25 mouse cellular contexts compared by ENCODE assay signal in the genomic region with DNA sequence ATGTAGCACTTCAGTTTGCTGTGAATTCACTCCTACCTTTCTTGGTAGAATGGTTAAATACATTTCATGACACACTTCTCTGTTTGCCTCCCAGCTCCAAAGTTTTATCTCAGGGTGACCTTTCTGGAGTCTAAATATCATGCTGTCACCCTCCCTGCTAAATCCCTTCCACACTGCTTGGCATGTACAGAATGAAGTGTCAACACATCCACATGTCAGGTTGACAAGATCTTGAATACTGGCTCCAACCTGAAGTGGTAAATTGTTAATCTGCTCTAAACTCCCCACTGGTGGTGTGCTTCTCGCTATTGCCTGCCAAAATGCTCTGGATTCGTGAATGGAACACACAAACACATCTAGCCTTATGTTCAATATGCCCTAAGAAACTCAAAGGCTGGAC.
A peak's percentile ranks its signal among the peaks of the same experiment; 100 is the strongest.
DNase-seq lines count a peak whose midpoint lies in the region; ATAC-seq and TF ChIP-seq lines count a peak whose summit lies in the region.
"Had no signal": no experiment of that assay in that cellular context is flagged by ENCODE, and none has a peak within 500 bp of the region (broad histone marks: within the 10 kb centered on the region; RNA-seq: fewer than 3 reads in every experiment).

No protein-coding gene starts in this region.

- peak overlapping the region; percentile 28 for H3K27ac ChIP-seq in heart, embryonic 12.5 days (ENCODE audit: poor library complexity, severe bottlenecking)
- peak overlapping the region; percentile 79 for H3K27ac ChIP-seq in heart, embryonic 16.5 days (ENCODE audit: low read length)
- H3K27ac ChIP-seq: embryonic facial prominence, embryonic 15.5 days; forebrain, embryonic 10.5 days; gastrocnemius, adult 2 months; hindbrain, embryonic 12.5 days had no signal

- no peak overlapping the region for H3K4me3 ChIP-seq in heart, embryonic 12.5 days
- H3K4me3 ChIP-seq in heart, embryonic 16.5 days (ENCODE audit: low read length), result no peak overlapping the region
- H3K4me3 ChIP-seq: embryonic facial prominence, embryonic 15.5 days; erythroblast, embryonic 14.5 days; forebrain, embryonic 10.5 days; gastrocnemius, adult 2 months; hindbrain, embryonic 12.5 days had no signal

- no peak for TF ChIP-seq POLR2A in brain, embryonic 14.5 days (IDR thresholded peaks at IDR 0.05; ENCODE audit: borderline replicate concordance, extremely low read depth, insufficient read depth, insufficient read length, poor library complexity, severe bottlenecking)

- peaks cover 16% of the 10 kb centered on the region for H3K4me1 ChIP-seq in heart, embryonic 12.5 days (replicated peaks)
- peaks cover 22% of the 10 kb centered on the region for H3K4me1 ChIP-seq in heart, embryonic 16.5 days (ENCODE audit: control insufficient read depth, insufficient read depth, low read length)
- H3K4me1 ChIP-seq: embryonic facial prominence, embryonic 15.5 days; forebrain, embryonic 10.5 days; hindbrain, embryonic 12.5 days had no signal

- no peak overlapping the region for H3K4me2 ChIP-seq in heart, embryonic 12.5 days
- H3K4me2 ChIP-seq in heart, embryonic 16.5 days (ENCODE audit: low read depth, low read length), result no peak overlapping the region
- H3K4me2 ChIP-seq: embryonic facial prominence, embryonic 15.5 days; hindbrain, embryonic 12.5 days had no signal

- DNase-seq in heart, adult 11 months, result peak; percentile 91
- no peak for DNase-seq in heart, postnatal 25 days (ENCODE audit: low spot score)
- DNase-seq in brain, embryonic 14.5 days (ENCODE audit: low read depth), result peak; percentile 34
- DNase-seq in cerebellum, adult 11-12 months, result no peak
- no peak for DNase-seq in left cerebral cortex, postnatal 14 days (ENCODE audit: low spot score in 2 of 2)
- no peak for DNase-seq in kidney, adult 8-10 months
- DNase-seq: adrenal gland, postnatal 14 days; B cell, adult 2 months; cerebellum, adult 8-10 months; embryo, embryonic 11 days; gastrocnemius, adult 2 months; gastrocnemius, postnatal 25 days; kidney, adult 9 months had no signal

- WGBS in heart, embryonic 12.5 days, result 36% methylated on average over 2 of the region's 2 CpGs
- 41% methylated on average over 2 of the region's 2 CpGs for WGBS in heart, embryonic 16.5 days

- no peaks in the 10 kb centered on the region for H3K36me3 ChIP-seq in heart, embryonic 12.5 days
- H3K36me3 ChIP-seq in heart, embryonic 16.5 days (ENCODE audit: control insufficient read depth, insufficient read depth), result no peaks in the 10 kb centered on the region
- H3K36me3 ChIP-seq: embryonic facial prominence, embryonic 15.5 days; forebrain, embryonic 10.5 days; G1E; hindbrain, embryonic 12.5 days had no signal

- H3K9me3 ChIP-seq in heart, embryonic 12.5 days (replicated peaks), result no peaks in the 10 kb centered on the region
- H3K9me3 ChIP-seq in heart, embryonic 16.5 days (replicated peaks; ENCODE audit: control insufficient read depth, low read length), result no peaks in the 10 kb centered on the region
- H3K9me3 ChIP-seq: embryonic facial prominence, embryonic 15.5 days; forebrain, embryonic 10.5 days; hindbrain, embryonic 12.5 days had no signal

- no peak overlapping the region for H3K9ac ChIP-seq in heart, embryonic 12.5 days
- no peak overlapping the region for H3K9ac ChIP-seq in heart, embryonic 16.5 days (ENCODE audit: low read length)
- H3K9ac ChIP-seq: embryonic facial prominence, embryonic 15.5 days; hindbrain, embryonic 12.5 days had no signal

- TF ChIP-seq CTCF in brain, embryonic 14.5 days (IDR thresholded peaks at IDR 0.05; ENCODE audit: borderline replicate concordance, extremely low read depth, insufficient read depth, insufficient read length), result no peak

- ATAC-seq in heart, embryonic 12.5 days (ENCODE audit: insufficient number of reproducible peaks, low FRiP score), result no peak; the same call in 1 of the 2 replicates
- ATAC-seq in heart, embryonic 16.5 days (replicated peaks; ENCODE audit: extremely low read depth, insufficient read depth, low FRiP score), result peak; percentile 93
- ATAC-seq: CD4-positive, CD25-positive, alpha-beta regulatory T cell, adult 4 months; forebrain, embryonic 14.5 days; hindbrain, embryonic 16.5 days; inflammation-experienced regulatory T-cells, adult 6 months; intestine, postnatal 0 days had no signal

- no peaks in the 10 kb centered on the region for H3K27me3 ChIP-seq in heart, embryonic 12.5 days (replicated peaks)
- H3K27me3 ChIP-seq in heart, embryonic 16.5 days (ENCODE audit: control insufficient read depth, insufficient read depth, low read length), result no peaks in the 10 kb centered on the region
- H3K27me3 ChIP-seq: embryonic facial prominence, embryonic 15.5 days; hindbrain, embryonic 12.5 days had no signal

- intact Hi-C loops in heart, postnatal 25 days (cut with DNase I), result no loop called here
- intact Hi-C loops in left cerebral cortex, postnatal 14 days (cut with DNase I), result no loop called here

Comparison
In these comparisons a context has a peak if more than half of its experiments do, and no peak if none do; other contexts are left out.
1. DNase-seq: peak in heart, adult 11 months (single experiment) and brain, embryonic 14.5 days (single experiment); none in heart, postnatal 25 days (single experiment), cerebellum, adult 11-12 months (single experiment), left cerebral cortex, postnatal 14 days (0 of 2) and kidney, adult 8-10 months (0 of 2).